Mouse (Mus musculus): Measurements from ENCODE around the gene Csad. TPM values are rescaled to one million over a fixed set of nuclear protein-coding genes. Genes with fewer than 3 reads are reported as not detected.
"Not testable (repeated sequence)": the region's sequence is repeated elsewhere in the genome, so short reads cannot be mapped to it uniquely, and the experiment has no call there.

Gene Csad
- polyA plus RNA-seq, 1 experiment from 2014 or later: 38.2 TPM

GRCm38 (mm10) chr15:102167620-102168021 is 36.9 kb downstream of the Csad start:
- no peaks in the 10 kb centered on the region for H3K4me1 ChIP-seq (replicated peaks; ENCODE audit: control insufficient read depth, insufficient read depth, low read length)
- 63% methylated on average over 6 of the region's 6 CpGs for WGBS
- H3K9me3 ChIP-seq (ENCODE audit: control insufficient read depth, low read length): no peaks in the 10 kb centered on the region
- no peaks in the 10 kb centered on the region for H3K36me3 ChIP-seq (ENCODE audit: control insufficient read depth, insufficient read depth, low read length)
- DNase-seq (ENCODE audit: low spot score) (no peak), ATAC-seq (replicated peaks; ENCODE audit: low FRiP score) (no peak)
- H3K9ac ChIP-seq (ENCODE audit: low read length): no peak overlapping the region
- no peak overlapping the region for H3K27ac ChIP-seq (ENCODE audit: low read depth, low read length)
- no peaks in the 10 kb centered on the region for H3K27me3 ChIP-seq (ENCODE audit: control insufficient read depth, insufficient read depth, low read length)
- H3K4me3 ChIP-seq (ENCODE audit: low read depth, low read length): no peak overlapping the region
- H3K4me2 ChIP-seq (ENCODE audit: low read depth, low read length, severe bottlenecking): no peak overlapping the region

GRCm38 (mm10) chr15:102165468-102166100 is 38.9 kb downstream of the Csad start:
- Histone ChIP-seq H3K27ac (ENCODE audit: low read depth, low read length) (no peak overlapping the region), H3K4me2 (ENCODE audit: low read depth, low read length, severe bottlenecking) (no peak overlapping the region), H3K9me3 (ENCODE audit: control insufficient read depth, low read length) (no peaks in the 10 kb centered on the region), H3K9ac (ENCODE audit: low read length) (no peak overlapping the region), H3K4me1 (replicated peaks; ENCODE audit: control insufficient read depth, insufficient read depth, low read length) (no peaks in the 10 kb centered on the region), H3K27me3 (ENCODE audit: control insufficient read depth, insufficient read depth, low read length) (no peaks in the 10 kb centered on the region), H3K36me3 (ENCODE audit: control insufficient read depth, insufficient read depth, low read length) (no peaks in the 10 kb centered on the region), H3K4me3 (ENCODE audit: low read depth, low read length) (no peak overlapping the region)
- no peak for ATAC-seq (replicated peaks; ENCODE audit: low FRiP score)
- no peak for DNase-seq (ENCODE audit: low spot score)
- 59% methylated on average over 6 of the region's 6 CpGs for WGBS

GRCm38 (mm10) chr15:102163900-102164693 is 40.4 kb downstream of the Csad start:
- no peak for DNase-seq (ENCODE audit: low spot score)
- H3K9me3 ChIP-seq (ENCODE audit: control insufficient read depth, low read length): no peaks in the 10 kb centered on the region

GRCm38 (mm10) chr15:102160415-102161060 is 44.0 kb downstream of the Csad start:
- Histone ChIP-seq H3K9me3 (ENCODE audit: control insufficient read depth, low read length) (no peaks in the 10 kb centered on the region), H3K36me3 (ENCODE audit: control insufficient read depth, insufficient read depth, low read length) (no peaks in the 10 kb centered on the region), H3K27me3 (ENCODE audit: control insufficient read depth, insufficient read depth, low read length) (no peaks in the 10 kb centered on the region), H3K27ac (ENCODE audit: low read depth, low read length) (no peak overlapping the region), H3K4me1 (replicated peaks; ENCODE audit: control insufficient read depth, insufficient read depth, low read length) (0 out of 2 replicates have a peak, but pooled peaks cover 2% of the 10 kb centered on the region), H3K9ac (ENCODE audit: low read length) (no peak overlapping the region), H3K4me3 (ENCODE audit: low read depth, low read length) (no peak overlapping the region), H3K4me2 (ENCODE audit: low read depth, low read length, severe bottlenecking) (no peak overlapping the region)
- 62% methylated on average over 27 of the region's 27 CpGs for WGBS
- no peak for DNase-seq (ENCODE audit: low spot score)
- ATAC-seq (replicated peaks; ENCODE audit: low FRiP score): no peak

More at GRCm38 (mm10) chr15:102163900-102164693, 40.4 kb downstream of the Csad start:
- no peaks in the 10 kb centered on the region for H3K4me1 ChIP-seq (replicated peaks; ENCODE audit: control insufficient read depth, insufficient read depth, low read length)
- H3K4me2 ChIP-seq (ENCODE audit: low read depth, low read length, severe bottlenecking): no peak overlapping the region
- WGBS: 57% methylated on average over 3 of the region's 3 CpGs
- no peaks in the 10 kb centered on the region for H3K27me3 ChIP-seq (ENCODE audit: control insufficient read depth, insufficient read depth, low read length)
- ATAC-seq (replicated peaks; ENCODE audit: low FRiP score): no peak
- no peaks in the 10 kb centered on the region for H3K36me3 ChIP-seq (ENCODE audit: control insufficient read depth, insufficient read depth, low read length)
- H3K4me3 ChIP-seq (ENCODE audit: low read depth, low read length): no peak overlapping the region
- H3K9ac ChIP-seq (ENCODE audit: low read length): no peak overlapping the region
- H3K27ac ChIP-seq (ENCODE audit: low read depth, low read length): no peak overlapping the region

GRCm38 (mm10) chr15:102156836-102157235 is 47.7 kb downstream of the Csad start:
- H3K27ac ChIP-seq (ENCODE audit: low read depth, low read length): no peak overlapping the region
- H3K27me3 ChIP-seq (ENCODE audit: control insufficient read depth, insufficient read depth, low read length): no peaks in the 10 kb centered on the region
- H3K9ac ChIP-seq (ENCODE audit: low read length): peak overlapping the region; percentile 4; the same call in 1 of the 2 replicates
- no peak overlapping the region for H3K4me2 ChIP-seq (ENCODE audit: low read depth, low read length, severe bottlenecking)
- H3K4me3 ChIP-seq (ENCODE audit: low read depth, low read length): no peak overlapping the region
- DNase-seq (ENCODE audit: low spot score) (no peak), ATAC-seq (replicated peaks; ENCODE audit: low FRiP score) (no peak)
- 33% methylated on average over 20 of the region's 20 CpGs for WGBS
- no peaks in the 10 kb centered on the region for H3K36me3 ChIP-seq (ENCODE audit: control insufficient read depth, insufficient read depth, low read length)
- no peaks in the 10 kb centered on the region for H3K9me3 ChIP-seq (ENCODE audit: control insufficient read depth, low read length)
- 0 out of 2 replicates have a peak, but pooled peaks cover 2% of the 10 kb centered on the region for H3K4me1 ChIP-seq (replicated peaks; ENCODE audit: control insufficient read depth, insufficient read depth, low read length)

- 90% methylated on average over 6 of the region's 6 CpGs for WGBS
- not testable (repeated sequence) for H3K36me3 ChIP-seq (ENCODE audit: control insufficient read depth, insufficient read depth, low read length)
Observed at GRCm38 (mm10) chr15:102155006-102155405, 49.5 kb downstream of the Csad start.

GRCm38 (mm10) chr15:102152646-102153045 is 51.9 kb downstream of the Csad start:
- Histone ChIP-seq H3K9ac (ENCODE audit: low read length) (no peak overlapping the region), H3K36me3 (ENCODE audit: control insufficient read depth, insufficient read depth, low read length) (no peaks in the 10 kb centered on the region), H3K4me3 (ENCODE audit: low read depth, low read length) (no peak overlapping the region), H3K4me1 (replicated peaks; ENCODE audit: control insufficient read depth, insufficient read depth, low read length) (0 out of 2 replicates have a peak, but pooled peaks cover 2% of the 10 kb centered on the region), H3K4me2 (ENCODE audit: low read depth, low read length, severe bottlenecking) (no peak overlapping the region), H3K27ac (ENCODE audit: low read depth, low read length) (no peak overlapping the region), H3K27me3 (ENCODE audit: control insufficient read depth, insufficient read depth, low read length) (no peaks in the 10 kb centered on the region), H3K9me3 (ENCODE audit: control insufficient read depth, low read length) (no peaks in the 10 kb centered on the region)
- ATAC-seq (replicated peaks; ENCODE audit: low FRiP score): no peak
- peak; percentile 39 for DNase-seq (ENCODE audit: low spot score)
- 37% methylated on average over 4 of the region's 4 CpGs for WGBS

More at GRCm38 (mm10) chr15:102155006-102155405, 49.5 kb downstream of the Csad start:
- H3K9me3 ChIP-seq (ENCODE audit: control insufficient read depth, low read length); H3K4me2 ChIP-seq (ENCODE audit: low read depth, low read length, severe bottlenecking); ATAC-seq (replicated peaks; ENCODE audit: low FRiP score); H3K4me3 ChIP-seq (ENCODE audit: low read depth, low read length); H3K27me3 ChIP-seq (ENCODE audit: control insufficient read depth, insufficient read depth, low read length); H3K27ac ChIP-seq (ENCODE audit: low read depth, low read length); H3K4me1 ChIP-seq (replicated peaks; ENCODE audit: control insufficient read depth, insufficient read depth, low read length); H3K9ac ChIP-seq (ENCODE audit: low read length); DNase-seq (ENCODE audit: low spot score): not testable (repeated sequence)

- Histone ChIP-seq H3K36me3 (ENCODE audit: control insufficient read depth, insufficient read depth, low read length) (no peaks in the 10 kb centered on the region), H3K4me1 (replicated peaks; ENCODE audit: control insufficient read depth, insufficient read depth, low read length) (no peaks in the 10 kb centered on the region), H3K4me3 (ENCODE audit: low read depth, low read length) (no peak within 1 kb of the TSS), H3K27me3 (ENCODE audit: control insufficient read depth, insufficient read depth, low read length) (peaks cover 4% of the 10 kb centered on the region; the same call in 1 of the 2 replicates), H3K9me3 (ENCODE audit: control insufficient read depth, low read length) (no peaks in the 10 kb centered on the region), H3K9ac (ENCODE audit: low read length) (no peak within 1 kb of the TSS), H3K27ac (ENCODE audit: low read depth, low read length) (no peak within 1 kb of the TSS), H3K4me2 (ENCODE audit: low read depth, low read length, severe bottlenecking) (no peak within 1 kb of the TSS)
- ATAC-seq (replicated peaks; ENCODE audit: low FRiP score): no peak
- WGBS: 56% methylated on average over 20 of the region's 20 CpGs
- no peak for DNase-seq (ENCODE audit: low spot score)
Observed at GRCm38 (mm10) chr15:102150301-102151135, 54.0 kb downstream of the Csad start, which contains the start of gene Soat2. Gene Soat2 (plus strand): TSS chr15:102150526.
